Mouse (Mus musculus) liver, adult 2 months (tissue): ENCODE measurements around the gene Sh3bgrl2. TPM values are rescaled to one million over a fixed set of nuclear protein-coding genes. Genes with fewer than 3 reads are reported as not detected.

ENCODE experiments used
- DNase-seq: peaks from one replicate; pipeline ENCODE4 v3.0.0-alpha.2; 2011; ENCODE audit warnings: low read depth, low spot score; ENCODE audit errors: extremely low read depth
- H3K27ac ChIP-seq: fragments of 200-500 bp; replicated peaks from 2 replicates; pipeline ENCODE4 v1.5.1; 2012; ENCODE audit warnings: low read depth, mild to moderate bottlenecking, control low read depth, inconsistent platforms, low read length; ENCODE audit not compliant: insufficient read depth
- H3K27me3 ChIP-seq: fragments of 200-500 bp; 2 replicates; pipeline ENCODE4 v1.6.1; 2012; ENCODE audit warnings: mild to moderate bottlenecking, moderate library complexity, low read length, inconsistent platforms; ENCODE audit not compliant: control insufficient read depth, insufficient read depth
- H3K36me3 ChIP-seq: fragments of 200-500 bp; 2 replicates; pipeline ENCODE4 v1.6.1; 2012; ENCODE audit warnings: low read length, inconsistent platforms; ENCODE audit not compliant: control insufficient read depth, insufficient read depth
- H3K4me1 ChIP-seq: fragments of 200-500 bp; 2 replicates; pipeline ENCODE4 v1.6.1; 2011; ENCODE audit warnings: low read length; ENCODE audit not compliant: control insufficient read depth, insufficient read depth
- H3K4me3 ChIP-seq: fragments of 200-500 bp; 2 replicates; pipeline ENCODE4 v1.5.1; 2011; ENCODE audit warnings: low read depth, mild to moderate bottlenecking, control low read depth, low read length, moderate library complexity; ENCODE audit not compliant: insufficient read depth
- H3K79me2 ChIP-seq: fragments of 200-500 bp; 2 replicates; pipeline ENCODE4 v1.6.1; 2012; ENCODE audit warnings: inconsistent platforms, mild to moderate bottlenecking, low read length, moderate library complexity; ENCODE audit not compliant: control insufficient read depth, insufficient read depth
- H3K9ac ChIP-seq: fragments of 200-500 bp; 2 replicates; pipeline ENCODE4 v1.6.1; 2012; ENCODE audit warnings: low read depth, mild to moderate bottlenecking, control low read depth, inconsistent platforms, low read length
- CTCF ChIP-seq: fragments of 200-500 bp; IDR thresholded peaks from 2 replicates; pipeline ENCODE4 v1.5.1; 2011; ENCODE audit warnings: low read depth, low read length, control low read depth
- POLR2A ChIP-seq: fragments of 200-500 bp; IDR thresholded peaks from 2 replicates; pipeline ENCODE4 v1.6.1; 2011; ENCODE audit warnings: low read length, control low read depth; ENCODE audit not compliant: insufficient read depth; ENCODE audit errors: extremely low read depth
- WGBS: fragments of 180-500 bp; shearing (Covaris S2); methylation state at CpG from one replicate; pipeline ENCODE4 v1.1.7; 2018; 5-methylcytosine and 5-hydroxymethylcytosine counted together
- polyA plus RNA-seq: library from polyadenylated mRNA; depleted of rRNA; stranded (reverse); fragments of >200 nt; gene quantifications from 2 replicates; pipeline ENCODE4 v1.2.3, GENCODE M21; 2012
- total RNA-seq: library from RNA; depleted of rRNA; stranded (reverse); fragments of >200 nt; gene quantifications from 2 replicates; pipeline ENCODE4 v1.2.3, GENCODE M21; 2014

Sh3bgrl2 gene
- total and polyA plus RNA-seq, 2 experiments = 9.6 to 22.7 TPM

DNA sequence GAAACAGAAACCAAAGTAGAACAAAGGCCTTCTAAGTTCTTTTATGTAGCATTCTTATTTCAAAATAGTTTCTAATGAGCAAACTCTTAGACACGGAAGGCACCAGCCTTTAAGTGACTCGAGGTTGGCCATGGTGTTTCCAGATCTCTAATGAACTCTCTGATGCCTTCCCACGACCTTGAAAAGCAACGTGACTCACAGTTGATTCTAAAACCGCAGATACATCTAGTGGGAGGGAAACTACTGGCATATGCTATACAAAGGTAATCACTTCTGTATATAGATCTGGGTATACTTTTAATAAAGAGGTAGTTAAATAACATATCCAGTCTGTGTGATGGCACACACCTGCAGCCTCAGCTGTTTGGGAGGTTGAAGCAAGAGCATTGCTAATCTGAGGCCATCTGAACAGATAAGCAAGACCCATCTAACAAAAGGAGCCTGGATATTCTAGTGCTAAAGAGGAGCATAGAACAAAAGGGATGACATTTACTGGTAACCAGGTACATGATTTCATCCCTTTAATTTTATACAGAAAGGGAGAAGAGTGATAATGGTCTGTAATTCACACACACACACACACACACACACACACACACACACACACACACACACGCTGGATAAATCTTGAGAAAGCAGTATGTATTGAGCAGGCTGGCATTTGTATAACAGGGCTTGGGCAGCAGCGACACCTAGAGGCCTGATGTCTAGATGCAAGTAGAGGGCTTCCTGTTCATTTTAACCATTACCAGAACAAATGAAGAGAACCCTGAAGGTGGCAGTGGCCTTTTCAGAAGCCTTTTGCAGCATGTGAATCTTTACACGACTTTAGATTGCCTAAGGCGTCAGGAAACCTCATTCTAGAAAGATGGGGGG, 61.5 kb downstream of the Sh3bgrl2 start:
- H3K4me1 ChIP-seq = peaks cover 2% of the 10 kb centered on the region; the same call in 1 of the 2 replicates
- H3K9ac ChIP-seq = no peak overlapping the region
- H3K36me3 ChIP-seq = no peaks in the 10 kb centered on the region
- no peak overlapping the region for H3K4me3 ChIP-seq
- H3K27ac ChIP-seq = no peak overlapping the region
- H3K79me2 ChIP-seq = no peaks in the 10 kb centered on the region
- no peak for TF ChIP-seq POLR2A
- peak; percentile 77 for TF ChIP-seq CTCF
- peak; percentile 57 for DNase-seq
- 35% methylated on average over 9 of the region's 9 CpGs for WGBS
- H3K27me3 ChIP-seq = no peaks in the 10 kb centered on the region

DNA sequence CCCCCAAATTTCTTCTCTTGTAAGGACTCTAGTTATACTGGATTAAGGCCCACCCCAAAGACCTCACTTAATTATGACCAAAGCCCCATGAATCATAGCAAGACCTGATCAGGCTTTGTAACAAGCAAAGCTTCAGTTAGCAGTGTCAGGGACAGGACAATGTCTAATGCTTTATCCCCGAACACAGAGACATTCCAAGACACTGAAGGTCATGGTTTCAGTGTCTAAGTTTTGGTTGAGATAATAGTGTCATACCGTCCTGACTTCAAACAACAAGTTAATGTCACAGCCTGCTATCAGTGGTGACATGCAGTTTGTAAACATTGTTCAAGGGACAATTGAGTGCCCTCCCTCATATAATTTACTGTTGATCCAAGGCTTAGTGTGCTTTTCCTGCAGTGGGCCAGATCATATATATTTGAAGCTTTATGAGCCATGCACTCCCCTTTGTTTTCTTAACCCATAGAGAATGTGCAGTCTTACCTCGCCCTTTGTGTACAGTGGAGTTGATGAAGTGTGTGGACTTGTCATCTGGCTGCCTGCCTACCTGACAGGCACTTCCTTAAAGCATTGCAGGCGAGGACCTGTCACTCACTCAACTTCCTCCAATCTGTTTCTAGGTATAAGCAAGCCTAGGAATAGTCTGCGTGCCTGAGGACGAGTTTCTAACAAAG, 67.9 kb downstream of the Sh3bgrl2 start:
- TF ChIP-seq POLR2A (no peak), CTCF (no peak)
- Histone ChIP-seq H3K4me3 (no peak overlapping the region), H3K36me3 (no peaks in the 10 kb centered on the region), H3K27ac (no peak overlapping the region), H3K79me2 (no peaks in the 10 kb centered on the region), H3K27me3 (no peaks in the 10 kb centered on the region), H3K9ac (no peak overlapping the region), H3K4me1 (no peaks in the 10 kb centered on the region)
- WGBS = 71% methylated on average over 6 of the region's 6 CpGs
- DNase-seq = no peak

DNA sequence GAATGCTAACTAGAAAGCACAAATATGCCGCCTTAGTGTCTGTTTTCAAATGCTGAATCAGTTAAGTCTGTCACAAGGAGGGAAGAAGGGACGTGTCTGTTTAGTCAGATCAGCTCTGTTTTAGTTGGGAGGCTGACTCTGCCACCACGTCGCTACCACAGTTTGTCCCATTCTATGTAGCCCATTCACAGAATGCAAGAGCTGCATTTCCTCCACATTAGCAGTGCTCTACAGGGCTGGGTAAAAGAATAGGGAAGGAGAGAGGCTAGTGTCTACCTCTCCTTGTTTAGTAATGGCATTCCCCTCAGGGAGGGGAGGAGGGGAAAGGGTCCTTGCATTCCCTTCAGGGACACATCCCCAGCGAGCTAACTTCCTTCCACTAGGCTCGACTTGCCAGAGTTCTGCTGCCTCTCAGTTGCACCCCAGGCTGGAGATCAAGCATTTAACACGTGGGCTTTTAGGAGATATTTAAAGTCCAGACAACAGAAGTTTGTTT, 68.5 kb downstream of the Sh3bgrl2 start:
- no peak overlapping the region for H3K9ac ChIP-seq
- WGBS = 57% methylated on average over 7 of the region's 7 CpGs
- H3K27me3 ChIP-seq = no peaks in the 10 kb centered on the region
- H3K36me3 ChIP-seq = no peaks in the 10 kb centered on the region
- no peak for TF ChIP-seq CTCF
- no peak for TF ChIP-seq POLR2A
- no peak for DNase-seq
- H3K4me1 ChIP-seq = no peaks in the 10 kb centered on the region
- H3K4me3 ChIP-seq = no peak overlapping the region
- H3K79me2 ChIP-seq = no peaks in the 10 kb centered on the region
- no peak overlapping the region for H3K27ac ChIP-seq

DNA sequence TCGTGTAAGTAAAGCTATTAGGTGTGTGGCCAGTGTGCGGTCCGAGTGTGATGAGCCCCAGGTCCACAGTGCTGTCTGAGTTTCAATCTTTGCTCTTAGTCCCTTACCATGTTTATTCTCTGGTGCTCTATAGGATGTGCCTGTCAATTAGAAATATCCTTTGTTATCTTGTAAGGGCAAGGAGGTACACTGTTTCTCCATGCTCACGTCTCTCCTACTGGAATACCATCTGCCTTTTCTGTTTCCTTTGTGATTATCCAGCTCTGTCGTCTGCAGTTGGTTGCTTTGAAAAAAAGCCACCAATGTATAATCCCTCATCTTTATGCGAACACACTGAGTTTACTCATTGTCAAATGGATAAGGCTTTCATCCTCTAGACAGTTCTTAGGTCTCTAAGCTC, 75.3 kb downstream of the Sh3bgrl2 start:
- Histone ChIP-seq H3K79me2 (no peaks in the 10 kb centered on the region), H3K4me1 (no peaks in the 10 kb centered on the region), H3K9ac (no peak overlapping the region), H3K4me3 (no peak overlapping the region), H3K27me3 (no peaks in the 10 kb centered on the region), H3K36me3 (no peaks in the 10 kb centered on the region), H3K27ac (no peak overlapping the region)
- WGBS = 82% methylated on average over 6 of the region's 6 CpGs
- DNase-seq = no peak
- no peak for TF ChIP-seq CTCF
- TF ChIP-seq POLR2A = no peak

DNA sequence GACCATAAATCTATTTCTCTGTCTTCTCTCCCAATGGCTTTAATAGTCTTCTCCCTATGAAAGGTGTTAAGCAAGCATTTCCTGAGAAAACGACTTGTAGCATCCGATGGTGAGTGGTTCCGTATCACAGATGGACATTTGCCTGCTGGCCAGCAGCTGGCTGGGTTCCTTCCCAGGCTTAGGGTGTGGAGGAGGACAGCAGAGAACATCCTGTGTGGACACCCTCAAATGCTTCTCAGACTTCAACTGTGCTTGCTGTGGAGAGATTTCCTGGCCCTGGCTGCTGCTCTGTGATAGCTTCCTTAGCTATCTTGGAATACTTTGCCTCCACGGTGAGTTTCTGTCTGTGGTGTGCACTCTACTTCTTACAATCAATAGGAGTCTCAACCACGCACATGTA, 76.1 kb downstream of the Sh3bgrl2 start:
- H3K27ac ChIP-seq = no peak overlapping the region
- no peak overlapping the region for H3K4me3 ChIP-seq
- H3K27me3 ChIP-seq = no peaks in the 10 kb centered on the region
- no peak for TF ChIP-seq CTCF
- TF ChIP-seq POLR2A = no peak
- WGBS = 67% methylated on average over 5 of the region's 5 CpGs
- H3K79me2 ChIP-seq = no peaks in the 10 kb centered on the region
- no peak overlapping the region for H3K9ac ChIP-seq
- no peaks in the 10 kb centered on the region for H3K36me3 ChIP-seq
- DNase-seq = no peak
- no peaks in the 10 kb centered on the region for H3K4me1 ChIP-seq

DNA sequence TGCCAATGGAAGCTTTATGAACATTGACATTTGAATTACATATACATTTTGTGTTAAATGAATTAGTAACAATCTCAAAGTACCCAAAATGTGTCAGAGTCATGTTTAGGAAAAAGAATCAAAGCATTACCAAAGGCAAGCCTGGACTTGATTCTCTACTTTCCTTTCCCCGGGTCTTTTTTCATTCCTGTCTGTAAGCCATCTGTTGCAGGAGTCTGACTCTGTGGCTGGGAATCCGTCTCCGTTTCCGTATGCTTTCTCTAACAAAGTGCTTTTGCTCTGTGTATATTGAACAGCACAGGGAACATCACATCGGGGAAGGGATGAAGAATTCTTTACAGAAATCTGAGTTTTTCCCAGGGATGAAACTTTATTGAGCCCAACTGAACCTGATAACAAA, 77.0 kb downstream of the Sh3bgrl2 start:
- WGBS = 90% methylated on average over 5 of the region's 5 CpGs
- DNase-seq = no peak
- Histone ChIP-seq H3K9ac (no peak overlapping the region), H3K4me1 (no peaks in the 10 kb centered on the region), H3K79me2 (no peaks in the 10 kb centered on the region), H3K4me3 (no peak overlapping the region), H3K36me3 (no peaks in the 10 kb centered on the region), H3K27ac (no peak overlapping the region), H3K27me3 (no peaks in the 10 kb centered on the region)
- TF ChIP-seq POLR2A (no peak), CTCF (no peak)
